In genomic region chr4:134682423-134682822, GRCm38 (mm10) we compare ENCODE assay signal across 8 mouse cellular contexts. TPM values are rescaled to one million over a fixed set of nuclear protein-coding genes. Genes with fewer than 3 reads are reported as not detected.
A peak's percentile ranks its signal among the peaks of the same experiment; 100 is the strongest.
DNase-seq lines count a peak whose midpoint lies in the region; ATAC-seq and TF ChIP-seq lines count a peak whose summit lies in the region.

No protein-coding gene starts in this region.

- TF ChIP-seq POLR2A in myocyte (IDR thresholded peaks at IDR 0.05; ENCODE audit: insufficient read length, low read depth), result no peak

- H3K27ac ChIP-seq in limb, embryonic 11.5 days (replicated peaks; ENCODE audit: low read depth, low read length), result 0 out of 2 replicates have a peak overlapping the region, but pooled peaks have one; percentile 6
- H3K27ac ChIP-seq in limb, embryonic 10.5 days, result no peak overlapping the region
- peak overlapping the region; percentile 68 for H3K27ac ChIP-seq in embryonic facial prominence, embryonic 15.5 days (replicated peaks)

- H3K9me3 ChIP-seq in limb, embryonic 11.5 days (ENCODE audit: control insufficient read depth, low read length), result 0 out of 2 replicates have a peak, but pooled peaks cover 3% of the 10 kb centered on the region
- peaks cover 3% of the 10 kb centered on the region for H3K9me3 ChIP-seq in limb, embryonic 10.5 days (replicated peaks)
- H3K9me3 ChIP-seq in embryonic facial prominence, embryonic 15.5 days (replicated peaks), result no peaks in the 10 kb centered on the region

- H3K36me3 ChIP-seq in limb, embryonic 11.5 days (ENCODE audit: control insufficient read depth, insufficient read depth, low read length), result no peaks in the 10 kb centered on the region
- H3K36me3 ChIP-seq in limb, embryonic 10.5 days, result peaks cover 6% of the 10 kb centered on the region; the same call in 1 of the 2 replicates
- H3K36me3 ChIP-seq in embryonic facial prominence, embryonic 15.5 days, result no peaks in the 10 kb centered on the region
- no peaks in the 10 kb centered on the region for H3K36me3 ChIP-seq in myocyte (ENCODE audit: control insufficient read depth, insufficient read depth)

- WGBS in limb, embryonic 11.5 days, result 75% methylated on average over 8 of the region's 8 CpGs
- WGBS in limb, embryonic 10.5 days, result 82% methylated on average over 8 of the region's 8 CpGs
- WGBS in embryonic facial prominence, embryonic 15.5 days, result 64% methylated on average over 8 of the region's 8 CpGs

- no peak overlapping the region for H3ac ChIP-seq in myocyte (ENCODE audit: control insufficient read depth, insufficient read length)

- H3K4me1 ChIP-seq in limb, embryonic 11.5 days (ENCODE audit: control insufficient read depth, insufficient read depth, low read length), result peaks cover 6% of the 10 kb centered on the region; the same call in 1 of the 2 replicates
- H3K4me1 ChIP-seq in limb, embryonic 10.5 days, result peaks cover 28% of the 10 kb centered on the region
- peaks cover 26% of the 10 kb centered on the region for H3K4me1 ChIP-seq in embryonic facial prominence, embryonic 15.5 days

- H3K9ac ChIP-seq in limb, embryonic 11.5 days (ENCODE audit: low read length), result no peak overlapping the region
- H3K9ac ChIP-seq in embryonic facial prominence, embryonic 15.5 days, result no peak overlapping the region

- H3K4me3 ChIP-seq in limb, embryonic 11.5 days (ENCODE audit: low read depth, low read length), result no peak overlapping the region
- no peak overlapping the region for H3K4me3 ChIP-seq in limb, embryonic 10.5 days
- H3K4me3 ChIP-seq in embryonic facial prominence, embryonic 15.5 days (replicated peaks), result no peak overlapping the region
- H3K4me3 ChIP-seq in myocyte, result no peak overlapping the region

- no peak for ATAC-seq in limb, embryonic 11.5 days (ENCODE audit: insufficient number of reproducible peaks, low FRiP score, low TSS enrichment, low read depth)
- ATAC-seq in embryonic facial prominence, embryonic 15.5 days (ENCODE audit: insufficient number of reproducible peaks, low FRiP score, low TSS enrichment, low read depth), result no peak

- H3K27me3 ChIP-seq in limb, embryonic 11.5 days (ENCODE audit: control insufficient read depth, insufficient read depth, low read length), result no peaks in the 10 kb centered on the region
- H3K27me3 ChIP-seq in limb, embryonic 10.5 days (ENCODE audit: low read depth, poor library complexity, severe bottlenecking), result no peaks in the 10 kb centered on the region
- H3K27me3 ChIP-seq in embryonic facial prominence, embryonic 15.5 days, result no peaks in the 10 kb centered on the region
- H3K27me3 ChIP-seq in myocyte (ENCODE audit: control insufficient read depth, insufficient read depth, insufficient read length), result no peaks in the 10 kb centered on the region

- no peak overlapping the region for H3K4me2 ChIP-seq in limb, embryonic 11.5 days (ENCODE audit: low read depth, severe bottlenecking)
- peak overlapping the region; percentile 24; the same call in 1 of the 2 replicates for H3K4me2 ChIP-seq in embryonic facial prominence, embryonic 15.5 days (replicated peaks)
- H3K4me2 ChIP-seq in myocyte (ENCODE audit: low read depth), result peak overlapping the region; percentile 77

- DNase-seq in embryo, embryonic 10 days (ENCODE audit: low spot score), result peak; percentile 27
- DNase-seq in embryo, embryonic 10.5 days (ENCODE audit: low spot score), result no peak
- no peak for DNase-seq in limb, embryonic 11.5 days (ENCODE audit: low spot score)
- DNase-seq in limb, embryonic 10.5 days (ENCODE audit: low spot score), result no peak
- DNase-seq in right cerebral cortex, adult 2 months (ENCODE audit: low spot score in 2 of 2), result no peak
- no peak for DNase-seq in natural killer cell, adult 2 months (ENCODE audit: low spot score in 2 of 2)

- H3K79me2 ChIP-seq in myocyte (ENCODE audit: control insufficient read depth, insufficient read depth), result peaks cover 10% of the 10 kb centered on the region

TF ChIP-seq in myocyte, 11 proteins besides CTCF, POLR2A, EP300 and RAD21:
- TF ChIP-seq REST (IDR thresholded peaks at IDR 0.05; ENCODE audit: insufficient read depth, insufficient read length), result no peak
- no peak for TF ChIP-seq USF1 (IDR thresholded peaks at IDR 0.05; ENCODE audit: low read depth)
- TF ChIP-seq CEBPB (IDR thresholded peaks at IDR 0.05; ENCODE audit: insufficient read depth, poor library complexity, severe bottlenecking), result no peak
- no peak for TF ChIP-seq TCF3 (IDR thresholded peaks at IDR 0.05; ENCODE audit: insufficient read length, low read depth)
- no peak for TF ChIP-seq MYOG (IDR thresholded peaks at IDR 0.05; ENCODE audit: control insufficient read depth in 1 of 3, insufficient read depth in 1 of 3, insufficient read length in 2 of 3, low read depth in 2 of 3)
- TF ChIP-seq MYOD1 (IDR thresholded peaks at IDR 0.05; ENCODE audit: control insufficient read depth in 1 of 3, insufficient read length in 2 of 3, low read depth in 2 of 3), result no peak
- TF ChIP-seq MAX (IDR thresholded peaks at IDR 0.05; ENCODE audit: low read depth), result no peak
- TF ChIP-seq TCF12 (IDR thresholded peaks at IDR 0.05; ENCODE audit: insufficient read depth, poor library complexity, severe bottlenecking), result no peak
- no peak for TF ChIP-seq POLR2AphosphoS2 (IDR thresholded peaks at IDR 0.05; ENCODE audit: insufficient read length, low read depth)
- TF ChIP-seq SRF (IDR thresholded peaks at IDR 0.05; ENCODE audit: control insufficient read depth, insufficient read length, low read depth), result no peak
- TF ChIP-seq E2F4 (IDR thresholded peaks at IDR 0.05; ENCODE audit: insufficient read depth), result no peak

RNA-seq across cellular contexts. Expression of gene Man1c1, which starts 21.7 kb away (rescaled TPM):
- 2.2 and 2.6 TPM in 2 replicates for polyA plus RNA-seq in limb, embryonic 11.5 days (2014; fragmentation: Nextera tagmentation; extraction: Ambion mirVana)
- polyA plus RNA-seq in limb, embryonic 10.5 days (2016; fragmentation: Nextera tagmentation; extraction: Ambion mirVana), result 1.6 and 2.0 TPM in 2 replicates
- polyA plus RNA-seq in embryonic facial prominence, embryonic 15.5 days (2015; fragmentation: Nextera tagmentation; extraction: Ambion mirVana), result 5.0 and 5.6 TPM in 2 replicates
- polyA plus RNA-seq in myocyte (2012; fragmentation: generic; extraction: Trizol), result 11.3 TPM
